Mouse (Mus musculus) hindlimb bud, embryonic 11.5 days (tissue): ENCODE measurements around the gene Inpp4b.

Source experiments
- DNase-seq: peaks from one replicate; pipeline ENCODE4 v3.0.0-alpha.2; 2012; ENCODE audit warnings: low read depth, low spot score; ENCODE audit errors: extremely low spot score

Inpp4b gene

GRCm38 (mm10) chr8:81572319-81573104, 230.2 kb downstream of the Inpp4b start:
- no peak for DNase-seq

DNA sequence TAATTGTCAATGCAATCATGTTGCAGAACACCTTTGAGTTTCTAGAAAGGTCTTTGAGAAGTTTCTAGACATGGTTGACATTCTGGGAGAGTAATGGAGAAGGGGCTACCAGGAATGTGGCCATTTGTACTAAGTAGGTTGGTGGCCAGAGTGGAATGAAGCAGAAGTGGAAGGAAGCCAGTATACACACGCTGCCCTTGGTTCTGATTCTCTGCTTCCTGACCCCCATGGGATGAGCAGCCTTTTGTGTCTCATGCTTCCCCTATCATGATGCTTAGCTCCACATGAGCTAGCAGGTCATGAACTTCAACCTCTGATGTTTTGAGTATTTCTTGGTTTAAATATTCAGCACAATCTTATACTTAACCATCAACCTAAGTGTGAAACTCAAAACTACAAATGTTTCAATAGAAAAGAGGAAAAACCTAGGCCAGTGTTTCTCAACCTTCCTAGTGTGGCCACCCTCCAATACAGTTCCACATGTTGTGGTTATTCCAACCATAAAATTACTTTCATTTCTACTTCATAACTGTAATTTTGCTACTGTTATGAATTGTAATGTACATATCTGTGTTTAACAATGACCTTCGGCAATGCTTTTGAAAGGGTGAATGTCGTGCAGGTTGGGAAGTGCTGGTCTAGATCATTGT, 233.0 kb downstream of the Inpp4b start:
- no peak for DNase-seq

- DNase-seq: no peak
These were observed 236.6 kb downstream of the Inpp4b start for GRCm38 (mm10) chr8:81578951-81579350.

GRCm38 (mm10) chr8:81581817-81582437, 239.6 kb downstream of the Inpp4b start:
- no peak for DNase-seq

GRCm38 (mm10) chr8:81582906-81583305, 240.6 kb downstream of the Inpp4b start:
- DNase-seq: no peak

GRCm38 (mm10) chr8:81586783-81587182, 244.4 kb downstream of the Inpp4b start:
- no peak for DNase-seq

- no peak for DNase-seq
These were observed 251.9 kb downstream of the Inpp4b start for GRCm38 (mm10) chr8:81594134-81594714.

DNA sequence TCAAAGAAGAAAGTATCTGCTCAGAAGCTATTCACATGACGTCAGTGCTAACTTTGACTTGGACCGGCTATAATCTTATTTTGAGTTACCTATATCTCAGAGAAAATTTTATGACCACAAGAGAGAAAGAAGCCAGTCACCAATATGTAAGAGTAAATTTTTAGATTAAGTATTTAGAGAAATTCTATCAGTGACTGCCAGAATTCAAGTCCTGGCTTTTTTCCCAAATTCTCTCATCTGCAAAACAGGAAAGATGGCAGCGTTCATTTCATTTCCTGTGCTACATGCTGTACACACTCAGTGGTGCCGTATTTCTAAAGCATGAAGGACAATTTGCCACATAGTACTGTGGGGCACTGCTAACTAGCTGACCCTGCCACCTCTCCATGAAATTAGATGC, 256.9 kb downstream of the Inpp4b start:
- DNase-seq: no peak

GRCm38 (mm10) chr8:81601136-81601535, 258.8 kb downstream of the Inpp4b start:
- no peak for DNase-seq

- DNase-seq: no peak
These were observed 265.7 kb downstream of the Inpp4b start for GRCm38 (mm10) chr8:81608082-81608481.

GRCm38 (mm10) chr8:81609064-81609463, 266.7 kb downstream of the Inpp4b start:
- DNase-seq: no peak

- no peak for DNase-seq
These were observed 270.3 kb downstream of the Inpp4b start for GRCm38 (mm10) chr8:81612611-81613010.

DNA sequence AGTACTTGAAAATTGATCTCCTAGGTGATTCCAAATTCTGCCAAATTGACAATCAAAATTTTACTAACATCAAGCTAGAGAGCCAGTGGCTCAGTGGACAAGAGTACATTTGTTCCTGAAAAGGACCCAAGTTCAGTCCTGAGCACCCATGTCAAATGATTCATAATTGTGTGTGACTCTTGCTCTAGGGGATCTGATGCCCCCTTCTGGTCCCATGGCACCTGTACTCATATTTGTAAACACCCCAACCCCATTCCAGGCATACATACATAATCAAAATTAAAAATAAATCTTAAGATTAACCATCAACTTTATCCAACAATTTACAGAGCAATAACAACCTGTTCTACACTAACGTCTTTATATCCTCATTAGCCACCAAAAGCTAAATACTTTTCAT, 271.8 kb downstream of the Inpp4b start:
- DNase-seq: no peak

DNA sequence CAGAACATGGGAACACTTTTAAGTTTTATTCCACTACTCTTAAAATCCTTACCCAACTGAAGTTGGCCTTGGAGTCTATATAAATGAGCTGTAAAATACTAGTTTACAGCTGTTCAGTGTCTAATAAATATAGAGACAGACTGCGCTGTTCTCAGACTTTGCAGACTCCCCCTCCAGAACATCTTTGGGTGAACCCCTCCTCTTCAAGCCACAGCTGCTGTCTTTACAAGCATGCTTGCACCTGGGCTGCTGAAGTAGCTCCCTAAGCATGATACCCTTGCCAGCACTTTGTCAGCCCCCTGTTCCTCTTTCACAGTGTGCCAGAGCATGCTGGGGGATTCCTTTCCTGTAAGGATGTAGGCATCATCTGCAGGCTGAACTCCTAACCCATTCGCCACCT, 272.2 kb downstream of the Inpp4b start:
- no peak for DNase-seq

DNA sequence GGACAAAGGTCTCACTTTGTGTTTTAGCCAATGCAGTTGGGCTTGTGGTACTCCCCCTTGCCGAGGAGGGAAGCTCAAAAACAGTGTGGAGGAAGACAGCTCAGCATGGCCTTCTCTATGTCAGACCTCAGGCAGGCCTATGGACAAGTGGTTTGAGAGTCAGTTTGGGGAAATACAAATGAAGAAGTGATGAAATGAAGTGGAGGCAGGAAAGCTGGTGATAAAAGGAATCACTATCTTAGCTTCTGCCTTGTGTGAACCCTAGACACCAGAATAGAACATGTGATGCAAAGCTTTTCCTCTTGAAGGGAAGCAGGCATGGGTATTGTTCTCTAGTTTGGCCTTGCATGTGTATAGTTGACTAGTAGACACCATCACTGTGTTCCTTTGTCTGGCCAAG, 273.2 kb downstream of the Inpp4b start:
- no peak for DNase-seq

DNA sequence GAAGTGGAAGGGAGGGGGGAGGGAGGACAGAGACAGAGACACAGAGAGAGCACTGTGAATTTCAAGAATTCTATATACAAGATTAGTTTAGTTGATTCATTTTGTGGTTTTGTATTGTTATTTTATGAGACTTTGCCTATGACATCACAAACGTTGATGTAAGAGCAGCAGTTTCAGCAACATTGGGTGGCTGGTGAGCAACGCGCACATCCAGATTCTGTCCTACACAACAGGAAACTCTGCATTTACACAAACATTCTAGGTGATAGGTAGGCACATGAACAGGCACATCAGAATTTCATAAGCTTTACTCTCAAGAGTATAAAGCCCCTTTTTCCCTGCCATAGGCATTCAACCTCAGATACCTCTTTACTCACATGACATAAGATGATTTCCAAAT, 276.6 kb downstream of the Inpp4b start:
- DNase-seq: no peak

- DNase-seq: no peak
These were observed 292.7 kb downstream of the Inpp4b start for GRCm38 (mm10) chr8:81635015-81635414.

- DNase-seq: no peak
These were observed 293.7 kb downstream of the Inpp4b start for GRCm38 (mm10) chr8:81635912-81636583.

DNA sequence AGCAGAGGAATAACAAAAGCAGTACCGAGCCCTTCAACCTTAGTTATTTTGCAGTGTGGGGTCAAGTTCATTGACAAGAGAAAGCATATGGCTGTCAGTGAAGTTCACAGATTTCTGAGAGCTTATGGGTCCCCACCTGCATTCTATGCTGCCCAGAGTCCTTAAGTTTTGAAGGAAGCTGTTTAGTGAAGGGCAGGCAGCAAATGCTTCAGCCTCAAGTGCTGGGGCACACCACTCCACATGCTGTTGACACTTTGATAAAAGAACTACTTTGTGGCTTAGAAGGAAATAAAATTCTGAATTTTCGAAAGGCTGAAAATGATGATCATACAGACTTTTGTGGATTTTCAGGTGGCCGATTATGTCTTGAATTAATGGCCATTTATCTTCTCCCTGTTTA, 296.1 kb downstream of the Inpp4b start:
- DNase-seq: no peak

GRCm38 (mm10) chr8:81639820-81640219, 297.5 kb downstream of the Inpp4b start:
- peak; percentile 35 for DNase-seq

- peak; percentile 8 for DNase-seq
These were observed 300.7 kb downstream of the Inpp4b start for GRCm38 (mm10) chr8:81643030-81643429.
